Mouse (Mus musculus) cerebellum, adult 2 months (tissue): ENCODE measurements around the gene Wnt4. TPM values are rescaled to one million over a fixed set of nuclear protein-coding genes. Genes with fewer than 3 reads are reported as not detected.
A peak's percentile ranks its signal among the peaks of the same experiment; 100 is the strongest.

Experiments
- DNase-seq, 2 experiments: peaks; one replicate each; pipeline ENCODE4 v3.0.0; 2021
- H3K27ac ChIP-seq: fragments of 200-500 bp; 2 replicates; pipeline ENCODE4 v1.5.1; 2012; ENCODE audit warnings: low read length, control low read depth, inconsistent platforms; ENCODE audit not compliant: insufficient read depth
- H3K27me3 ChIP-seq: fragments of 200-500 bp; 2 replicates; pipeline ENCODE4 v1.6.1; 2012; ENCODE audit warnings: inconsistent platforms, mild to moderate bottlenecking, low read length, moderate library complexity; ENCODE audit not compliant: control insufficient read depth, insufficient read depth
- H3K4me1 ChIP-seq: fragments of 200-500 bp; 2 replicates; pipeline ENCODE4 v1.6.1; 2011; ENCODE audit warnings: low read length; ENCODE audit not compliant: control insufficient read depth, insufficient read depth
- H3K4me3 ChIP-seq: fragments of 200-500 bp; replicated peaks from 2 replicates; pipeline ENCODE3; 2011; ENCODE audit warnings: mild to moderate bottlenecking, low read depth, low read length, control low read depth; ENCODE audit not compliant: insufficient read depth
- CTCF ChIP-seq: fragments of 200-500 bp; IDR thresholded peaks from 2 replicates; pipeline ENCODE4 v1.5.1; 2011; ENCODE audit warnings: low read depth, mild to moderate bottlenecking, control low read depth, low read length, moderate library complexity, borderline replicate concordance; ENCODE audit not compliant: insufficient read depth
- POLR2A ChIP-seq: fragments of 200-500 bp; IDR thresholded peaks from 2 replicates; pipeline ENCODE4 v1.6.1; 2011; ENCODE audit warnings: low read length, control low read depth, borderline replicate concordance; ENCODE audit not compliant: insufficient read depth
- WGBS: fragments of 180-500 bp; shearing (Covaris S2); methylation state at CpG from one replicate; pipeline ENCODE4 v1.1.7; 2018; 5-methylcytosine and 5-hydroxymethylcytosine counted together
- polyA plus RNA-seq: library from polyadenylated mRNA; depleted of rRNA; stranded (reverse); fragments of >200 nt; gene quantifications from 2 replicates; pipeline ENCODE4 v1.2.3, GENCODE M21; 2012

Gene Wnt4
- polyA plus RNA-seq, 1 experiment = 1.7 TPM

- Histone ChIP-seq H3K4me1 (no peaks in the 10 kb centered on the region; the same call in 1 of the 2 replicates), H3K27me3 (no peaks in the 10 kb centered on the region), H3K27ac (no peak overlapping the region), H3K4me3 (no peak overlapping the region)
- WGBS = 79% methylated on average over 2 of the region's 2 CpGs
- DNase-seq = no peak
- no peak for TF ChIP-seq CTCF
- no peak for TF ChIP-seq POLR2A
Measured at GRCm38 (mm10) chr4:137315061-137315460, 37.8 kb downstream of the Wnt4 start.

- H3K27ac ChIP-seq = no peak overlapping the region
- H3K27me3 ChIP-seq = no peaks in the 10 kb centered on the region
- TF ChIP-seq POLR2A = no peak
- TF ChIP-seq CTCF = no peak
- no peak for DNase-seq
- 87% methylated on average over 4 of the region's 4 CpGs for WGBS
- H3K4me1 ChIP-seq = no peaks in the 10 kb centered on the region; the same call in 1 of the 2 replicates
- H3K4me3 ChIP-seq = no peak overlapping the region
Measured at GRCm38 (mm10) chr4:137316027-137316770, 38.9 kb downstream of the Wnt4 start.

- H3K27ac ChIP-seq = no peak overlapping the region
- DNase-seq = no peak
- H3K27me3 ChIP-seq = no peaks in the 10 kb centered on the region
- 87% methylated on average over 6 of the region's 6 CpGs for WGBS
- H3K4me1 ChIP-seq = no peaks in the 10 kb centered on the region
- no peak for TF ChIP-seq POLR2A
- TF ChIP-seq CTCF = no peak
- H3K4me3 ChIP-seq = no peak overlapping the region
Measured at GRCm38 (mm10) chr4:137324926-137325325, 47.6 kb downstream of the Wnt4 start.

GRCm38 (mm10) chr4:137326494-137326893 lies 49.2 kb downstream of the Wnt4 start:
- H3K27ac ChIP-seq = no peak overlapping the region
- no peak for TF ChIP-seq POLR2A
- TF ChIP-seq CTCF = no peak
- H3K4me1 ChIP-seq = no peaks in the 10 kb centered on the region
- no peaks in the 10 kb centered on the region for H3K27me3 ChIP-seq
- whole genome bisulfite sequencing = 76% methylated on average over 3 of the region's 3 CpGs
- no peak overlapping the region for H3K4me3 ChIP-seq
- DNase-seq = no peak

GRCm38 (mm10) chr4:137332051-137332450 lies 54.8 kb downstream of the Wnt4 start:
- peaks cover 3% of the 10 kb centered on the region; the same call in 1 of the 2 replicates for H3K4me1 ChIP-seq
- H3K4me3 ChIP-seq = no peak overlapping the region
- H3K27ac ChIP-seq = no peak overlapping the region
- no peak for TF ChIP-seq POLR2A
- no peak for TF ChIP-seq CTCF
- no peak for DNase-seq
- no peaks in the 10 kb centered on the region for H3K27me3 ChIP-seq

GRCm38 (mm10) chr4:137336468-137336867 lies 59.2 kb downstream of the Wnt4 start:
- DNase-seq = no peak
- 76% methylated on average over 5 of the region's 5 CpGs for WGBS
- TF ChIP-seq POLR2A = no peak
- no peak for TF ChIP-seq CTCF
- peaks cover 10% of the 10 kb centered on the region for H3K4me1 ChIP-seq
- H3K27me3 ChIP-seq = no peaks in the 10 kb centered on the region
- H3K27ac ChIP-seq = no peak overlapping the region
- no peak overlapping the region for H3K4me3 ChIP-seq

GRCm38 (mm10) chr4:137339415-137339814 lies 62.1 kb downstream of the Wnt4 start:
- TF ChIP-seq POLR2A = no peak
- no peak for TF ChIP-seq CTCF
- Histone ChIP-seq H3K27me3 (no peaks in the 10 kb centered on the region), H3K4me3 (no peak overlapping the region), H3K27ac (no peak overlapping the region), H3K4me1 (peaks cover 12% of the 10 kb centered on the region)
- peak in 1 of 2 experiments; percentile 34 for DNase-seq
- 84% methylated on average over 1 of the region's 1 CpGs for WGBS

- no peak for TF ChIP-seq POLR2A
- no peak for TF ChIP-seq CTCF
- no peaks in the 10 kb centered on the region for H3K27me3 ChIP-seq
- 95% methylated on average over 1 of the region's 1 CpGs for WGBS
- H3K4me1 ChIP-seq = peaks cover 9% of the 10 kb centered on the region
- H3K27ac ChIP-seq = no peak overlapping the region
- H3K4me3 ChIP-seq = no peak overlapping the region
- no peak for DNase-seq
Measured at GRCm38 (mm10) chr4:137342816-137343215, 65.5 kb downstream of the Wnt4 start.
